Mouse (Mus musculus): ENCODE data around the gene Tmem233. TPM values are rescaled to one million over a fixed set of nuclear protein-coding genes. Genes with fewer than 3 reads are reported as not detected.

The Tmem233 gene
- polyA plus RNA-seq, 1 experiment from 2014 or later, result 0.15 TPM

DNA sequence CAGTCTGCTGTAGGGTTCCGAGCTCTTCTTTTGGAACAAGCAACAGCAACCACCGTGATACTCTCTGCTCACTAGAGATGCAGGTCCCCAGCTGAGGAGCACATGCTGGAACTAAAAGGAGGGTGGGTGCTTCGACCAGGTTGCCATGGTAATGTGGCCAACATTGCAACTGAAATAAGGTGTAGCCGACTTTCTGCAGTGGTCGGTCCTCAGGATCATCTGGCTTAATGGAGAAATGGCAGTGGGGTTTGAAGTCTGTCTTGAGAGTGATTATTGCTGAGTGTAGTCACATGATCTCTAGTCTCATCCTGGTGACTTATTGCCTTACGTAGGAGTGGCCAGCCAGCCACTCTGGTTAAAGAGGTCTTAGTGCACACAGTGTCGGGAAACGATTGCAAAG lies 69.2 kb downstream of the Tmem233 start:
- Histone ChIP-seq H3K36me3 (ENCODE audit: control insufficient read depth, insufficient read depth, low read length) (peaks cover 53% of the 10 kb centered on the region), H3K27ac (ENCODE audit: low read length) (no peak overlapping the region), H3K4me2 (ENCODE audit: low read depth, low read length) (no peak overlapping the region), H3K4me1 (replicated peaks; ENCODE audit: control insufficient read depth, insufficient read depth, low read length) (peaks cover 6% of the 10 kb centered on the region), H3K4me3 (ENCODE audit: low read length) (no peak overlapping the region), H3K27me3 (ENCODE audit: control insufficient read depth, insufficient read depth, low read depth, low read length) (no peaks in the 10 kb centered on the region), H3K9me3 (ENCODE audit: control insufficient read depth, low read length) (no peaks in the 10 kb centered on the region), H3K9ac (ENCODE audit: low read length) (no peak overlapping the region)
- 77% methylated on average over 8 of the region's 8 CpGs for WGBS
- ATAC-seq (ENCODE audit: low read depth), result no peak

DNA sequence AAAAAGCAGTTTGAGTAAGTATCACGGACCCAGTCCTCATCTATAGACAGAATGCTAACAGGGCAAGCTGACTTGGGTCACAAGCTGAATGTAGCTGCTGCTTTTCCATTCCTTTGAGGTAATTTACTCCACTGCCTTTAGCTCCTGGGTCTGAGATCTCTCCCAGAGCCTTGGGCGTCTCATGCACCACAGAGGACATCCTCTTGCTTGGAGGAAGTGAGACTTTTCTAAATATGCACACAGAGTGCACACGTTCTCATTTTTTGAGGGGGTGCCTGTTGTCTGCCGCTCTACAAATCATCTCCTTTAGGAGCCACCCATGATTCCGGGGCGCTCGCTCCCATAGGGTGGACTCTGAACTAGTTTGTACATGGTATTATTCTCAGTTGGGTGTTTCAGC lies 70.5 kb downstream of the Tmem233 start:
- ATAC-seq (ENCODE audit: low read depth), result no peak

DNA sequence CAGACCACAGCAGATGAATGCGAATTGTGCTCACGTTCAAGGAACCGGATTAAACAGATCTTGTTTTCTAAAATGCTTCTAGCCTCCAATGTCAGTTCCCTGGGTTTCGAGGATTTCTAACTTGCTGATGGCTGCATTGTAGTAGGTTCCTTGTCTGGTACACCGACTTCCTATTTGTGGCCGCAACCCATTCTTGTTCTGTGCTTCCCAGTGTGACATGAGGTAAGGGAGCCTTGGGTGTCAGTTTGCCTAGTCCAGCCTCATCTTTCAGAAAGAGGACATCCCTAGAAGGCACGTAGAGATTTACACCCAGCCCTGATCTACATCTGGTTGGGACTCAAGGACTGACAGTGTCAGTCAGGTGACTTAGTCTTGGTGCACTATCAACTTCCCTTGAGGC lies 71.3 kb downstream of the Tmem233 start:
- Histone ChIP-seq H3K4me2 (ENCODE audit: low read depth, low read length) (no peak overlapping the region), H3K9me3 (ENCODE audit: control insufficient read depth, low read length) (no peaks in the 10 kb centered on the region), H3K4me3 (ENCODE audit: low read length) (no peak overlapping the region), H3K27ac (ENCODE audit: low read length) (no peak overlapping the region), H3K4me1 (replicated peaks; ENCODE audit: control insufficient read depth, insufficient read depth, low read length) (peaks cover 13% of the 10 kb centered on the region), H3K27me3 (ENCODE audit: control insufficient read depth, insufficient read depth, low read depth, low read length) (no peaks in the 10 kb centered on the region), H3K36me3 (ENCODE audit: control insufficient read depth, insufficient read depth, low read length) (peaks cover 33% of the 10 kb centered on the region), H3K9ac (ENCODE audit: low read length) (no peak overlapping the region)
- 87% methylated on average over 7 of the region's 7 CpGs for WGBS
- no peak for ATAC-seq (ENCODE audit: low read depth)

More for the DNA sequence above, 70.5 kb downstream of the Tmem233 start:
- no peaks in the 10 kb centered on the region for H3K27me3 ChIP-seq (ENCODE audit: control insufficient read depth, insufficient read depth, low read depth, low read length)
- no peak overlapping the region for H3K27ac ChIP-seq (ENCODE audit: low read length)
- H3K4me1 ChIP-seq (replicated peaks; ENCODE audit: control insufficient read depth, insufficient read depth, low read length), result peaks cover 9% of the 10 kb centered on the region
- H3K9me3 ChIP-seq (ENCODE audit: control insufficient read depth, low read length), result no peaks in the 10 kb centered on the region
- peaks cover 41% of the 10 kb centered on the region for H3K36me3 ChIP-seq (ENCODE audit: control insufficient read depth, insufficient read depth, low read length)
- no peak overlapping the region for H3K4me3 ChIP-seq (ENCODE audit: low read length)
- H3K9ac ChIP-seq (ENCODE audit: low read length), result no peak overlapping the region
- H3K4me2 ChIP-seq (ENCODE audit: low read depth, low read length), result no peak overlapping the region
- WGBS, result 90% methylated on average over 7 of the region's 7 CpGs

DNA sequence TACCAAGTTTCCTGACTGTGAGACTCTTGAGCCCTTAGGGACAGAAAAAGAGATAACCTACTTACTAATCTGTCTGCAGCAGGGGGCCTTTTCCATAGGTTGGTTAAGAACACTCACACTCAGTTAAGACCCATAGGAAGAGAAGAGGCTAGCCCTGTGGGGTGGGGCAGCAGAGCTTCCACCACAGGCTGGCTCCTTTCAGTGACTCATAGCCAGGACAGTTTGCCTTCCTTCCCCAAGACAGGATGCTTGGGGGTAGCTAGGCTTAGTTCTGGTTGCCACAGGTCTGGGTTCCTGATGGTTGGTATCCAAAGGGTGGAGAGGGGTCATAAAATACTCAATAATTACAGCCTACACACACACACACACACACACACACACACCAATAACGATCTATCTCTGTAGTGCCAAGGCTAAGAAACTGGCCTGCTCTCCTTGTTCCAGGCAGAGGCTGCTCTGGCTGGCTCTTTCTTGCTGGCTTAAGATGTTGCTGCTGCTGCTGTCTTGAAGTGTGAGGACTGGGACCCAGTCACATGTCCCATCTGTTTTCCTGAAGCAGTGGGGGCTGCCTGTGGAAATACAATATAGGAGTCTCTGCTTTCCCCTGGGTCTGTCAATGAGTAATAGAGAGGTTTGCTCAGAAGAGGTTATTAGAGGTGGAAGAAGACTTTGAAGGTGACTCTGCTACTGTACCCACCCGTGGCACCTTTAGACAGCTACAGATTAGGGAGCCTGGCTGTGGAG lies 73.0 kb downstream of the Tmem233 start:
- WGBS, result 60% methylated on average over 2 of the region's 2 CpGs
- Histone ChIP-seq H3K4me3 (ENCODE audit: low read length) (no peak overlapping the region), H3K4me2 (ENCODE audit: low read depth, low read length) (no peak overlapping the region), H3K9ac (ENCODE audit: low read length) (peak overlapping the region; percentile 0; the same call in 1 of the 2 replicates), H3K27me3 (ENCODE audit: control insufficient read depth, insufficient read depth, low read depth, low read length) (no peaks in the 10 kb centered on the region), H3K36me3 (ENCODE audit: control insufficient read depth, insufficient read depth, low read length) (peaks cover 20% of the 10 kb centered on the region), H3K4me1 (replicated peaks; ENCODE audit: control insufficient read depth, insufficient read depth, low read length) (peaks cover 16% of the 10 kb centered on the region), H3K9me3 (ENCODE audit: control insufficient read depth, low read length) (no peaks in the 10 kb centered on the region), H3K27ac (ENCODE audit: low read length) (peak overlapping the region; percentile 96)
- peak; percentile 3; the same call in 1 of the 2 replicates for ATAC-seq (ENCODE audit: low read depth)

DNA sequence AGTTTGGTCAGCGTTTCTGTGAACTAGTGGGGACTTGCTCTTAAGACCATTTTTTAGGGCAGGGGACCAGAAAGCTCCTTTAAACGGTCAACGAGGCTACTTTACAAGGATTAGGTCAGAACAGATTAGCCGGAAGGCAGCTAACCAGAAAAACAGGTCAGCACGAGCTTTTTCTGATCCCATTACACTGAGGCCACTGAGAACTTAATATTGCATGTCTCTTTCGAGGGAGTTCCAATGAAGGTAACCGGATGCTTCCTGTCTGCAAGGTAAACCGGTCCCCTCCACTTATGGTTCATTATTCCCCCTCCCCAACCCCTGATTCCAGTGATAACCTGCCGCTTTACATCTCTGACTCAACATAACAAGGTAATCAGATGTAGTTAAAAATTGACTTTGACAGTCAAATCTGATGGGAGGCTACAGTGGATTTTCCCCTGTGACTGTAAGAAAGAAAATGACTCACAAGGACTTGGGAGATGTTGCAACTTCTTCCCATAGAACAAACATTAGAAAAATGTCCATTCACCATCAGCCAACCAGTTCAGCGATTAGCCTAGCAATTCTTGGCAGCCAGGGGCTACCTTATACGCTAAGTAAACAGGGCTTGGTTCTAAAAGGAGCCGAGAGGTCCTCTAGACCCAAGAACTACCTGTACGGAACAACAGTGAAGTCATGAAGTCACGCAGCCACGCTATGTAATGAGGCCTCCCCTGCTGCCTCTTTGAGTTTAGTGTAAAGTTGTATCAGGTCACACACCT lies 73.8 kb downstream of the Tmem233 start:
- Histone ChIP-seq H3K9ac (ENCODE audit: low read length) (no peak overlapping the region), H3K4me1 (replicated peaks; ENCODE audit: control insufficient read depth, insufficient read depth, low read length) (peaks cover 16% of the 10 kb centered on the region), H3K4me3 (ENCODE audit: low read length) (no peak overlapping the region), H3K36me3 (ENCODE audit: control insufficient read depth, insufficient read depth, low read length) (peaks cover 12% of the 10 kb centered on the region), H3K4me2 (ENCODE audit: low read depth, low read length) (0 out of 2 replicates have a peak overlapping the region, but pooled peaks have one; percentile 6), H3K9me3 (ENCODE audit: control insufficient read depth, low read length) (no peaks in the 10 kb centered on the region), H3K27me3 (ENCODE audit: control insufficient read depth, insufficient read depth, low read depth, low read length) (no peaks in the 10 kb centered on the region), H3K27ac (ENCODE audit: low read length) (peak overlapping the region; percentile 96)
- ATAC-seq (ENCODE audit: low read depth), result peak; percentile 88
- 60% methylated on average over 15 of the region's 15 CpGs for WGBS

DNA sequence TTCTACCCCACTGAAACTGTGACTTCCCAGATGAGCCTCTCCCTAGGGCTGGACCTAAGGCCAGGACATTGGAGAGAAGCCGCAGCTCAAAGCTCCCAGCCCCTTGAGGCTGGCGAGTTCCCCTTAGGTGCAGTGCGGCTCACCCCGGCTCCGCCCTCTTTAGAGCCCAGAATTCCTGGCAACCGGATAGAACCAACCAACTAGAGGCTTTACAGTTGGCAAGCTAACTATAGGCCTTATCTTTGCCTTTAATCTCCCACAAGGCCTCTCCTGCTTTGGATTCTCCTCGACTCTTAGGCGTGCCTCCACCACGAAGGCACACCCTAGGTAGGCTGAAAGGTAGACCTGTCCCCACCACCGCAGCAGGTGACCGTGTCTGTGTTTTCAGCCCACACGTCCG lies 75.3 kb downstream of the Tmem233 start:
- peak; percentile 34 for ATAC-seq (ENCODE audit: low read depth)
- no peak overlapping the region for H3K4me2 ChIP-seq (ENCODE audit: low read depth, low read length)
- H3K36me3 ChIP-seq (ENCODE audit: control insufficient read depth, insufficient read depth, low read length), result no peaks in the 10 kb centered on the region; the same call in 1 of the 2 replicates
- no peaks in the 10 kb centered on the region for H3K27me3 ChIP-seq (ENCODE audit: control insufficient read depth, insufficient read depth, low read depth, low read length)
- 70% methylated on average over 13 of the region's 13 CpGs for WGBS
- no peaks in the 10 kb centered on the region for H3K9me3 ChIP-seq (ENCODE audit: control insufficient read depth, low read length)
- H3K4me1 ChIP-seq (replicated peaks; ENCODE audit: control insufficient read depth, insufficient read depth, low read length), result peaks cover 16% of the 10 kb centered on the region
- 0 out of 2 replicates have a peak overlapping the region, but pooled peaks have one; percentile 8 for H3K9ac ChIP-seq (ENCODE audit: low read length)
- H3K27ac ChIP-seq (ENCODE audit: low read length), result peak overlapping the region; percentile 48
- H3K4me3 ChIP-seq (ENCODE audit: low read length), result no peak overlapping the region

DNA sequence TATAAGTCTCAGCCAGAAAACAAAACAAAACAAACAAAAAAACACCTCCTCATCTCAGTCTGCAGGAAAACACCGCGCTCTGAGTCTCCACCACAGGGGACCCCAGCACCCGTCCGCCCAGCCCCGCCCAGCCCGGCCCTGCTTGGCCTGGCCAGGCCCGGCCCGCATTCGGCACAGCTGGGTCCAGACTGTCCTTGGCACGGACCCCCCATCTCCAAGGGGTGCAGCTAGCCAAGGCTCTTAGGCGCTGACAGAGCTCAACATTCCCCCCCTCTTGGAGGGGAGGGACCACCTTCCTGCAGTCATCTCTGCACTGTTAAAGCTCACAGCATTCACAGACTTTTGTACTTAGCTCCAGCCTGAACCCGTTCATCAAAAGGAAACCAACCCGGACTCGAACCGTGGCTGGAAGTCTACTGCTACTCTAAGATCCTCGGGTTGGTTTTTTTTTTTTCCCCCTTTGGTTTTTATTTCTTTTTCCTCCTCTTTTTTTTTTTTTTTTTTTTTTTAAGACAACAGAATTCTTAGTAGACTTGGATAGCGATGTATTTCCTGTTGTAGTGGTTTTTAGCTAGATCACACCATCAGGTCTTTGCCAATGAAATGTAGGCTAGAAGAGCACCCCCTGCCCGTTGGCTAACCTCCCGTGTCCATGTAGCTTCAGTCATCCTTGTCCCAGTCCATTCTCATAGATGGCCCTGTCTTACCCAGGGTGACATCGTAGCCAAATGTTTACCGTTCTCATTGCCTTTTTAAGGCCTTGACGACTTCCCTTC lies 76.5 kb downstream of the Tmem233 start:
- Histone ChIP-seq H3K36me3 (ENCODE audit: control insufficient read depth, insufficient read depth, low read length) (no peaks in the 10 kb centered on the region), H3K9ac (ENCODE audit: low read length) (no peak overlapping the region), H3K4me2 (ENCODE audit: low read depth, low read length) (no peak overlapping the region), H3K4me3 (ENCODE audit: low read length) (no peak overlapping the region), H3K27ac (ENCODE audit: low read length) (peak overlapping the region; percentile 48), H3K9me3 (ENCODE audit: control insufficient read depth, low read length) (no peaks in the 10 kb centered on the region), H3K27me3 (ENCODE audit: control insufficient read depth, insufficient read depth, low read depth, low read length) (no peaks in the 10 kb centered on the region), H3K4me1 (replicated peaks; ENCODE audit: control insufficient read depth, insufficient read depth, low read length) (peaks cover 16% of the 10 kb centered on the region)
- WGBS, result 67% methylated on average over 21 of the region's 22 CpGs
- peak; percentile 26; the same call in 1 of the 2 replicates for ATAC-seq (ENCODE audit: low read depth)

DNA sequence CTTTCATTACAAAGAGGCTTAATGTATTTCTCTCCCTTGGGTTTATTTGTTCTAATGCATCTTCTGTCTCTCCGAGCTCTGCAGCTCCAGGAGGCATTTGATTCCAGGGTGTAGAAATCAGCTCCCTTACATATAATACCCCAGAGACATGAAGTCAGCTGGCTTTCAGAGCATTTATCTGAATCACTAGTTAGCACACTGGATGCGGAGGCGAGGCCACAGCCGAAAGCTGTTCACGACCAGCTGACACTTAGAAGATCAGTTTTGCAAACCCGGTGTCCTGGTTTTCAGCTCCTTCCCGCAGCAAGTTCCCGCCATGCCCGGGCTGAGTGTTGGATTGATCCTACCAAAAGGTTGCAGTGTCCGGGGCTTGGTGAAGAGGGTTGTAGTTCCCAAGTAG lies 78.8 kb downstream of the Tmem233 start:
- peaks cover 10% of the 10 kb centered on the region for H3K4me1 ChIP-seq (replicated peaks; ENCODE audit: control insufficient read depth, insufficient read depth, low read length)
- H3K4me2 ChIP-seq (ENCODE audit: low read depth, low read length), result no peak overlapping the region
- ATAC-seq (ENCODE audit: low read depth), result no peak
- no peaks in the 10 kb centered on the region for H3K9me3 ChIP-seq (ENCODE audit: control insufficient read depth, low read length)
- 87% methylated on average over 10 of the region's 10 CpGs for WGBS
- no peaks in the 10 kb centered on the region for H3K27me3 ChIP-seq (ENCODE audit: control insufficient read depth, insufficient read depth, low read depth, low read length)
- H3K4me3 ChIP-seq (ENCODE audit: low read length), result no peak overlapping the region
- H3K9ac ChIP-seq (ENCODE audit: low read length), result no peak overlapping the region
- H3K27ac ChIP-seq (ENCODE audit: low read length), result no peak overlapping the region
- H3K36me3 ChIP-seq (ENCODE audit: control insufficient read depth, insufficient read depth, low read length), result 0 out of 2 replicates have a peak, but pooled peaks cover 2% of the 10 kb centered on the region

DNA sequence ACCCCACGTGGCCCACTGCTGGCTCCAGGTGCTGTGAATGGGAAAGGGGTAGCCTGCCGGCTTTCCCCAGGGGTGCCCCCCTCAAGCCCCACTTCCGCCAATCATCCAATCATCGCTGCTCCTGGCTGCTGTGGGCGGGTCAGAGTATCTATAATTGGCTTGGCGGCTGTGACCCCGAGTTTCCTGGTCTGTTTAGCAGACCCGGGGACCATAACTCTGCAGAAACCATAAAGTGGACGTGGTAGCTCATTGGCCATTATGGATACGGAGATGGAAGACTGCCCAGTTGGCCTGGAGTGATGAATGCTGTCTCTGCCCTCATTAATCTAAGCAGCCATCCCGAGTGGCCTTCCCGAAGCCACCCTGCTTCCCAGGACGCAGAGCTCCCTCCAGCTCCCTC lies 79.2 kb downstream of the Tmem233 start:
- no peaks in the 10 kb centered on the region for H3K9me3 ChIP-seq (ENCODE audit: control insufficient read depth, low read length)
- H3K27ac ChIP-seq (ENCODE audit: low read length), result no peak overlapping the region
- ATAC-seq (ENCODE audit: low read depth), result no peak
- H3K4me1 ChIP-seq (replicated peaks; ENCODE audit: control insufficient read depth, insufficient read depth, low read length), result peaks cover 10% of the 10 kb centered on the region
- no peak overlapping the region for H3K9ac ChIP-seq (ENCODE audit: low read length)
- H3K4me2 ChIP-seq (ENCODE audit: low read depth, low read length), result no peak overlapping the region
- no peak overlapping the region for H3K4me3 ChIP-seq (ENCODE audit: low read length)
- H3K36me3 ChIP-seq (ENCODE audit: control insufficient read depth, insufficient read depth, low read length), result 0 out of 2 replicates have a peak, but pooled peaks cover 2% of the 10 kb centered on the region
- no peaks in the 10 kb centered on the region for H3K27me3 ChIP-seq (ENCODE audit: control insufficient read depth, insufficient read depth, low read depth, low read length)
- 46% methylated on average over 13 of the region's 13 CpGs for WGBS

All from lung, embryonic 16.5 days (tissue).